Mouse (Mus musculus) heart, embryonic 14.5 days (tissue): ENCODE measurements around the gene Cgn. TPM values are rescaled to one million over a fixed set of nuclear protein-coding genes. Genes with fewer than 3 reads are reported as not detected.
A peak's percentile ranks its signal among the peaks of the same experiment; 100 is the strongest.

Experiments used
- ATAC-seq: fragments of 200-750 bp; cut with Nextera tagmentation; 2 replicates; pipeline ENCODE4 v1.8.0; 2017; ENCODE audit warnings: low read depth, moderate TSS enrichment; ENCODE audit not compliant: insufficient number of reproducible peaks, insufficient read depth, low FRiP score
- H3K27ac ChIP-seq, 2 experiments: fragments of 200-500 bp in 1 of 2; fragments of 300-500 bp in 1 of 2; sonication (generic) in 1 of 2; replicated peaks in 1 of 2; 2 replicates each; pipeline ENCODE4 v1.5.1; 2012 to 2014; ENCODE audit warnings: low read depth in 2 of 2, low read length in 2 of 2, control low read depth in 1 of 2, mild to moderate bottlenecking in 1 of 2, mixed read lengths in 1 of 2; ENCODE audit not compliant: control insufficient read depth in 1 of 2, insufficient read depth in 1 of 2
- H3K27me3 ChIP-seq: fragments of 300-500 bp; sonication (generic); 2 replicates; pipeline ENCODE4 v1.6.1; 2014; ENCODE audit warnings: mild to moderate bottlenecking, low read length, control low read depth; ENCODE audit not compliant: control insufficient read depth, insufficient read depth
- H3K36me3 ChIP-seq: fragments of 300-500 bp; sonication (generic); 2 replicates; pipeline ENCODE4 v1.6.1; 2014; ENCODE audit warnings: mild to moderate bottlenecking, control low read depth, low read length, mixed read lengths; ENCODE audit not compliant: control insufficient read depth, insufficient read depth
- H3K4me1 ChIP-seq, 2 experiments: fragments of 200-500 bp in 1 of 2; fragments of 300-500 bp in 1 of 2; sonication (generic) in 1 of 2; 2 replicates each; pipeline ENCODE4 v1.6.1; 2012 to 2014; ENCODE audit warnings: low read length in 2 of 2, control low read depth in 1 of 2, mixed read lengths in 1 of 2; ENCODE audit not compliant: control insufficient read depth in 2 of 2, insufficient read depth in 2 of 2
- H3K4me2 ChIP-seq: fragments of 300-500 bp; sonication (generic); 2 replicates; pipeline ENCODE4 v1.6.1; 2014; ENCODE audit warnings: mild to moderate bottlenecking, low read length
- H3K4me3 ChIP-seq, 2 experiments: fragments of 200-500 bp in 1 of 2; fragments of 300-500 bp in 1 of 2; sonication (generic) in 1 of 2; 2 replicates each; pipeline ENCODE4 v1.5.1; 2012 to 2014; ENCODE audit warnings: low read length in 2 of 2, mild to moderate bottlenecking in 2 of 2, control low read depth in 1 of 2, low read depth in 1 of 2, moderate library complexity in 1 of 2; ENCODE audit not compliant: control insufficient read depth in 1 of 2, insufficient read depth in 1 of 2
- H3K9ac ChIP-seq: fragments of 300-500 bp; sonication (generic); 2 replicates; pipeline ENCODE4 v1.6.1; 2014; ENCODE audit warnings: mild to moderate bottlenecking, low read length
- H3K9me3 ChIP-seq: fragments of 300-500 bp; sonication (generic); 2 replicates; pipeline ENCODE4 v1.6.1; 2016; ENCODE audit warnings: low read length, control low read depth; ENCODE audit not compliant: control insufficient read depth
- WGBS: fragments of 180-500 bp; shearing (Covaris S2); extraction: QIAGEN DNeasy Blood & Tissue Kit; methylation state at CpG from one replicate; pipeline ENCODE4 v1.1.7; 2014; 5-methylcytosine and 5-hydroxymethylcytosine counted together
- polyA plus RNA-seq: library from polyadenylated mRNA; unstranded; fragments of >200 nt; fragmentation: Nextera tagmentation; extraction: Ambion mirVana; gene quantifications from 2 replicates; pipeline ENCODE4 v1.2.1, GENCODE M21; 2014

Cgn gene
- polyA plus RNA-seq: 0.78 and 1.1 TPM in 2 replicates

DNA sequence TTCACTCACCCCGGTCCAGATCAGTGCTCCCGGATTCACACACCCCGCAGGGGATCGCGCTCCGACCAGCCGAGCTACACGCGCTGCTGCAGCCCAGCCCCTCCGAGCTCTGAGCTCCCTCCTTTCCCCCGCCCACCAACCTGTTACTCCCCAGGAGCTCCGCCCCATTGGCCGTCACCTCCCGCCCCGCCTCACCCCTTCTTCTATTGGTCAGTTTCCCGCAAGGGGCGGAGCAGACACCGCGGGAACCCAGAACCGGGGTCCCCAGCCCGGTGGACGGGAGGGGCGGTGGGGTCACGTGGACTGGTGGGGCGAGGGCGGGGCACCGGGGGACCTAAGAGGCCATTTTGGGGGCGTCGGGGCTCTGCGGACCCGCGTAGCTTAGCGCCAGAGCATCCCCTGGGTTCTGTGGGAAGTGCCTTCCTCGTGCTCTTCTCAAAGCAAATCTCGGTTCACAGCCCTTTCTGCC lies at the start of gene Cgn:
TSS of gene Cgn (minus strand) at position 126 of the 469 bp plus-strand sequence.
- peak within 1 kb of the TSS; percentile 70 for H3K9ac ChIP-seq
- H3K4me2 ChIP-seq: peak within 1 kb of the TSS; percentile 98
- H3K27ac ChIP-seq: no peak within 1 kb of the TSS
- peaks cover 3 to 9% of the 10 kb centered on the region in 2 experiments; a peak in 1 of 4 replicates for H3K4me1 ChIP-seq
- H3K4me3 ChIP-seq: peak within 1 kb of the TSS; percentile 58 to 74
- ATAC-seq: peak; percentile 92
- under 1% methylated on average over 35 of the region's 35 CpGs for whole genome bisulfite sequencing
- H3K36me3 ChIP-seq: no peaks in the 10 kb centered on the region
- 0 out of 2 replicates have a peak, but pooled peaks cover 9% of the 10 kb centered on the region for H3K27me3 ChIP-seq
- no peaks in the 10 kb centered on the region for H3K9me3 ChIP-seq

DNA sequence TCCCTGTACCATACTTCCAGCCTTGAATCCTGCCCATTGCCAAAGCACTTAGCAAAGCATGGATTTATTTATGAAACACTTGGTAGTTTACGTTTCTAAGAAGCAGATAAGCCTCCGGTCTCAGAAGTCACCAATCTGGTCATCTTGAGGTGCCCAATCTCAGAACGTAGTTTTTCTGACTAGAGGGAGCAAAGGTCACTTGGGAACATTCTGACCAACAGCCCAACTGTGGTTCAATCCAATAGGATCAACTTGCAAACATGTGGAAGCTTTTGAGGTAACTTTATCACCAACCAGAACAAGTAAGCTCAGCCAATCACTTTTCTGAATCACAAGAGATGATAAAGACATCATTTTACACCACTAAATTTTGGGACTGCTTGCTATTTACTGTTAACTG lies 49.1 kb upstream of the Cgn start:
- H3K27ac ChIP-seq: no peak overlapping the region
- H3K27me3 ChIP-seq: no peaks in the 10 kb centered on the region
- WGBS: 64% methylated on average over 3 of the region's 3 CpGs
- H3K4me3 ChIP-seq: no peak overlapping the region
- H3K9me3 ChIP-seq: no peaks in the 10 kb centered on the region
- H3K4me1 ChIP-seq: peaks cover 4 to 21% of the 10 kb centered on the region in 2 experiments
- no peak for ATAC-seq
- no peak overlapping the region for H3K9ac ChIP-seq
- no peak overlapping the region for H3K4me2 ChIP-seq
- H3K36me3 ChIP-seq: no peaks in the 10 kb centered on the region

DNA sequence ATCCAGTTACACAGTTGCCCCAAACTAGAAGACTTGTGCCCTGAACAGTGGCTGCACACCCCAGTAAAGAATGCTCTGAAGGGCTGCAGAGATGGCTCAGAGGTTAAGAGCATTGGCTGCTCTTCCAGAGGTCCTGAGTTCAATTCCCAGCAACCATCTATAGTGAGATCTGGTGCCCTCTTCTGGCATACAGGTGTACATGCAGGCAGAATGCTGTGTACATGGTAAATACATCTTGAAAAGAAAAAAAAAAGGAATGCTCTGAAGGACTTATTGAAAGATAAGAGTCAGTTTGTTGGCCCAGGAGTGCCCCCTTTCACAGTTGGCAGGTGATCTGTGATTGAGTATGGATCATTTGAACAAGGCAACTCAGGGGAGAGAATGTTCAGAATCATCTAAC lies 47.1 kb upstream of the Cgn start:
- Histone ChIP-seq H3K27ac (no peak overlapping the region), H3K9ac (no peak overlapping the region), H3K4me2 (no peak overlapping the region), H3K9me3 (no peaks in the 10 kb centered on the region), H3K4me1 (peaks cover 2 to 5% of the 10 kb centered on the region in 2 experiments; a peak in 2 of 4 replicates), H3K36me3 (no peaks in the 10 kb centered on the region), H3K4me3 (no peak overlapping the region), H3K27me3 (no peaks in the 10 kb centered on the region)
- ATAC-seq: no peak

DNA sequence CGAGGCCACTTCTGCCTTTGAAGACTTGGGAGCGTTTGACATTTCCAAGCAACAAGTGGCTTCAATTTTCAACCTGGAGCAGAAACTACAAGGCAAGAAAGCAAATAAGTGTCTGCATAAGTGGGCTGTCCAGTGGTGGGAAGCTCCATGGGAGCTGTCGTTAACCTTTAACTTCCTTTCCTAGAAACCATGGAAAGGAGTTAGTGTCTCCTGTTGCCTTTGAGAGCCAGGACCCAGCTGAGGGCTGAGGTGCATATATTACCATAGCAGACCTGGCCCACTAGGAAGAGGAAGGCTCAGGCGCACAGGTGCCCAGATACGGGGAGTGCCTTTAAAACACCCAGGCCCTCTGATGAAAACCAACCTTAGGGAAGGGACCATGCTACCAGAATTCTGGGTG lies 46.4 kb upstream of the Cgn start:
- Histone ChIP-seq H3K4me2 (no peak overlapping the region; the same call in 1 of the 2 replicates), H3K36me3 (no peaks in the 10 kb centered on the region), H3K27me3 (no peaks in the 10 kb centered on the region), H3K27ac (no peak overlapping the region), H3K4me3 (no peak overlapping the region), H3K9me3 (no peaks in the 10 kb centered on the region), H3K9ac (no peak overlapping the region), H3K4me1 (peaks cover 2 to 5% of the 10 kb centered on the region in 2 experiments; a peak in 2 of 4 replicates)
- 68% methylated on average over 5 of the region's 5 CpGs for WGBS
- ATAC-seq: no peak

DNA sequence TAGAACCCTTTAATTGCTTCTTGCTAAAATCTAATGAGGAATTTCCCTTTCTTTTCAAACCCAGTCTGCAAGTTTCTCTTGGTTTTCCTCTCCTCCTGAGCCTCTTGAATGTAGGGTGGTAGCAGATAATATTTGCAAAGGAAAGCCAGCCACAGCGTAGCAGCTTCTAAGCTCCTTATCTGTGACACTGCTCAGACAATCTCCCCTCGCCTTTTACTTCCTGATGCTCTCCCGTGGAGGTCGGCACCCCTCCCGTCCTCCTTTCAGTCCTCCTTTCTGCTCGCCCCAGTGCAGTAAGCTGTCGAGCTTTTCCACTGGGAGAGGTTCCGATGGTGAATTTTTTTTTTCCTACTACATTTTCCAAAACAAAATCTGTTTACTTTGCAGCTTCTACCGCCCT lies 45.8 kb upstream of the Cgn start:
- 6% methylated on average over 9 of the region's 9 CpGs for WGBS

DNA sequence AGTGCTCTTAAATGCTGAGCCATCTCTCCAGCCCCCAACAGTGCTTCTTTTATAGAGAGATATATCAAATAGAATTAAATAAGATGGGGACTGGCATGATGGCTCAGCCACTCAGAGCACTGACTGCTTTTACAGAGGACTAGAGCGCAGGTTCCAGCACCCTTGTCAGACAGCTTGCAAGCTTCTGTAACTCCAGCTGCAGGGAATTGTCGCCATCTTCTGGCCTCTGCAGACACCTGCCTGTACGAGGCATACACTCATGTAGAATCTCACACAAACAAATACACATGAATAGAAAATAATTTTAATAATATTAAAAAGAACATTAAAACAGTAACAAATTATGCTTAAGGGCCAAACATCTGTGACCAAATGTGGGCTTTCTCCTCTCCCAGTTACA lies 37.8 kb upstream of the Cgn start:
- WGBS: 74% methylated on average over 3 of the region's 3 CpGs
- H3K4me1 ChIP-seq: peaks cover 2 to 7% of the 10 kb centered on the region in 2 experiments; a peak in 3 of 4 replicates
- no peak overlapping the region for H3K9ac ChIP-seq
- no peak for ATAC-seq
- H3K4me2 ChIP-seq: no peak overlapping the region
- no peaks in the 10 kb centered on the region for H3K27me3 ChIP-seq
- no peak overlapping the region for H3K4me3 ChIP-seq
- H3K36me3 ChIP-seq: no peaks in the 10 kb centered on the region
- H3K27ac ChIP-seq: no peak overlapping the region
- 0 out of 2 replicates have a peak, but pooled peaks cover 3% of the 10 kb centered on the region for H3K9me3 ChIP-seq

More for the DNA sequence above, 45.8 kb upstream of the Cgn start:
- H3K27me3 ChIP-seq: no peaks in the 10 kb centered on the region
- no peaks in the 10 kb centered on the region for H3K9me3 ChIP-seq
- peak overlapping the region in 1 of 2 experiments; percentile 3; a peak in 2 of 4 replicates for H3K4me3 ChIP-seq
- no peak for ATAC-seq
- H3K4me2 ChIP-seq: peak overlapping the region; percentile 45
- H3K36me3 ChIP-seq: no peaks in the 10 kb centered on the region
- peak overlapping the region; percentile 44; the same call in 1 of the 2 replicates for H3K9ac ChIP-seq
- peaks cover 2 to 5% of the 10 kb centered on the region in 2 experiments; a peak in 2 of 4 replicates for H3K4me1 ChIP-seq
- H3K27ac ChIP-seq: no peak overlapping the region

DNA sequence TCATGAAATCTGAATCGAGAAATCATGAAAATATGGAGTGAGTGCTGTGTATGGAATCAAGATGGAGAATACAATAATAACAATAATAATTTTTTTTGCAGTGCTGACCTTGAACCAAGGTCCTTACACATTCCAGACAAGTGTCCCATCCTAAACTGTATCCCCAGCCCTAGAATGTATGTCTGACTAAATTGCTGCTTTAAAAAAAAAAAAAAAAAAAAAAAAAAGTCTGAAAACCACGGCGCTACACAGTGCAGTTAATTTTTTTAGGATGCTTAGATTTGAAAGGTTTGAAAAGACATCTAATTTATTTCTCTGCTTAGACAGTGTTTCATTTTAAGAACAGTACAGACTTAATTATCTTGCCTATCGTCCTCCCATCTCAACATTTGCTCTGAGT lies 35.8 kb upstream of the Cgn start:
- ATAC-seq: no peak
- peak overlapping the region; percentile 64 for H3K4me2 ChIP-seq
- H3K4me3 ChIP-seq: peak overlapping the region in 1 of 2 experiments; percentile 62; a peak in 2 of 4 replicates
- WGBS: 87% methylated on average over 4 of the region's 4 CpGs
- H3K4me1 ChIP-seq: peaks cover 2 to 7% of the 10 kb centered on the region in 2 experiments; a peak in 3 of 4 replicates
- no peaks in the 10 kb centered on the region for H3K36me3 ChIP-seq
- no peaks in the 10 kb centered on the region for H3K27me3 ChIP-seq
- 0 out of 2 replicates have a peak, but pooled peaks cover 3% of the 10 kb centered on the region for H3K9me3 ChIP-seq
- H3K9ac ChIP-seq: peak overlapping the region; percentile 89
- H3K27ac ChIP-seq: peak overlapping the region in 1 of 2 experiments; percentile 80; a peak in 2 of 4 replicates
